Mouse (Mus musculus) midbrain, embryonic 16.5 days (tissue): Measurements from ENCODE around the gene Ube2z. TPM values are rescaled to one million over a fixed set of nuclear protein-coding genes. Genes with fewer than 3 reads are reported as not detected.

ENCODE experiments used
- ATAC-seq: fragments of 200-750 bp; cut with Nextera tagmentation; 2 replicates; pipeline ENCODE4 v1.8.0; 2017; ENCODE audit warnings: moderate TSS enrichment
- H3K27ac ChIP-seq: fragments of 300-500 bp; sonication (generic); 2 replicates; pipeline ENCODE4 v1.5.1; 2014; ENCODE audit warnings: mild to moderate bottlenecking, low read length, mixed read lengths
- H3K27me3 ChIP-seq: fragments of 300-500 bp; sonication (generic); 2 replicates; pipeline ENCODE4 v1.6.1; 2014; ENCODE audit warnings: low read depth, low read length, mixed read lengths; ENCODE audit not compliant: control insufficient read depth, insufficient read depth
- H3K36me3 ChIP-seq: fragments of 300-500 bp; sonication (generic); 2 replicates; pipeline ENCODE4 v1.6.1; 2014; ENCODE audit warnings: mild to moderate bottlenecking, low read length, moderate library complexity, mixed read lengths; ENCODE audit not compliant: control insufficient read depth, insufficient read depth
- H3K4me1 ChIP-seq: fragments of 300-500 bp; sonication (generic); 2 replicates; pipeline ENCODE4 v1.6.1; 2014; ENCODE audit warnings: mild to moderate bottlenecking, low read length, mixed read lengths; ENCODE audit not compliant: control insufficient read depth, insufficient read depth
- H3K4me2 ChIP-seq: fragments of 300-500 bp; sonication (generic); 2 replicates; pipeline ENCODE4 v1.6.1; 2014; ENCODE audit warnings: mild to moderate bottlenecking, low read length, mixed read lengths
- H3K4me3 ChIP-seq: fragments of 300-500 bp; sonication (generic); 2 replicates; pipeline ENCODE4 v1.5.1; 2014; ENCODE audit warnings: low read depth, mild to moderate bottlenecking, low read length, moderate library complexity, mixed read lengths
- H3K9ac ChIP-seq: fragments of 300-500 bp; sonication (generic); 2 replicates; pipeline ENCODE4 v1.6.1; 2014; ENCODE audit warnings: low read depth, low read length, mixed read lengths
- H3K9me3 ChIP-seq: fragments of 300-500 bp; sonication (generic); replicated peaks from 2 replicates; pipeline ENCODE4 v1.6.1; 2014; ENCODE audit warnings: mild to moderate bottlenecking, low read length, mixed read lengths; ENCODE audit not compliant: control insufficient read depth, poor library complexity, severe bottlenecking
- whole genome bisulfite sequencing: fragments of 180-500 bp; shearing (Covaris S2); extraction: QIAGEN DNeasy Blood & Tissue Kit; methylation state at CpG from one replicate; pipeline ENCODE4 v1.1.7; 2014; 5-methylcytosine and 5-hydroxymethylcytosine counted together
- polyA plus RNA-seq: library from polyadenylated mRNA; unstranded; fragments of >200 nt; fragmentation: Nextera tagmentation; extraction: Ambion mirVana; gene quantifications from 2 replicates; pipeline ENCODE4 v1.2.1, GENCODE M21; 2015

Gene Ube2z
- polyA plus RNA-seq, 1 experiment from 2014 or later: 40.8 TPM

DNA sequence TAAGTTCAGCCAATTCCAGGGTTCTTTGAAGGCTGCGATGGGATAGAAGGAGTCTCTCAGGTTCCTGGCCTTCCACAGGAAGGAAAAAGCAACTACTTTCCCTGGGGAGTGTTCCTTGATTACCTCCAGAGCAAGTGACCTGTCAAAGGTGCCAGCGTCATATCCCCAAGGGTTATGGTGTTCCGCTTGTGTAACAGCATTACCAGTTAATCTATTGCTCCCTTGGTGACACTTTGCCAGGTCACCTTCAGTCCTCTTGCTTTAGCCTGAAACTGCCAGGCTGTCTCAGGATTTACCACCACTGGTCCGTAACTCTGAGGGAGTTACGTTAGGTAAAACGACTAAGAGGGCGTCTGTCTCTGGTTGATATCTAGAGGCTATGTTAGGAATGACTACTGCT, 5.2 kb upstream of the Ube2z start:
- WGBS: 93% methylated on average over 7 of the region's 7 CpGs
- H3K4me2 ChIP-seq: no peak overlapping the region
- no peaks in the 10 kb centered on the region for H3K9me3 ChIP-seq
- H3K4me3 ChIP-seq: no peak overlapping the region
- peaks cover 16% of the 10 kb centered on the region for H3K4me1 ChIP-seq
- ATAC-seq: no peak
- H3K27ac ChIP-seq: no peak overlapping the region
- H3K9ac ChIP-seq: no peak overlapping the region
- H3K36me3 ChIP-seq: peaks cover 5% of the 10 kb centered on the region
- H3K27me3 ChIP-seq: no peaks in the 10 kb centered on the region

DNA sequence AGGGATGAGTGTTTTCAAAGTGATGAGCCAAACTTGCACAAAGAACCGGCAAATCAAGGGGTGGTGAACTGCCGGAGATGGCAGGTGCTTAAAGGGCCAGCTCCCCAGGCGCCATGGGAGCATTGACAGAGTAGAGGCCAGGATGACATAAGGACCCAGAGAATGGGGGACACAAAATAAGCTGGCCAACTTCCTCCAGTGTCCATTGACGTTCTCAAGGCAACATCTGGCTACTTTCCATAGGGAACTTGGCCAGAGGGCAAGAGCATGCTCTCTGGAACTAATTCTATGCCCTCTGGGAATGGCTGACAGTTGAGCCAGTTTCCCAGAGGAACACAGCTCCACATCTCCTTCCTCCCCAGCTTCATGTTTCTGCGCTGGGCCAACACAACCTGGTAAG, 3.0 kb upstream of the Ube2z start:
- WGBS: 72% methylated on average over 5 of the region's 5 CpGs
- peaks cover 15% of the 10 kb centered on the region for H3K4me1 ChIP-seq
- ATAC-seq: no peak

DNA sequence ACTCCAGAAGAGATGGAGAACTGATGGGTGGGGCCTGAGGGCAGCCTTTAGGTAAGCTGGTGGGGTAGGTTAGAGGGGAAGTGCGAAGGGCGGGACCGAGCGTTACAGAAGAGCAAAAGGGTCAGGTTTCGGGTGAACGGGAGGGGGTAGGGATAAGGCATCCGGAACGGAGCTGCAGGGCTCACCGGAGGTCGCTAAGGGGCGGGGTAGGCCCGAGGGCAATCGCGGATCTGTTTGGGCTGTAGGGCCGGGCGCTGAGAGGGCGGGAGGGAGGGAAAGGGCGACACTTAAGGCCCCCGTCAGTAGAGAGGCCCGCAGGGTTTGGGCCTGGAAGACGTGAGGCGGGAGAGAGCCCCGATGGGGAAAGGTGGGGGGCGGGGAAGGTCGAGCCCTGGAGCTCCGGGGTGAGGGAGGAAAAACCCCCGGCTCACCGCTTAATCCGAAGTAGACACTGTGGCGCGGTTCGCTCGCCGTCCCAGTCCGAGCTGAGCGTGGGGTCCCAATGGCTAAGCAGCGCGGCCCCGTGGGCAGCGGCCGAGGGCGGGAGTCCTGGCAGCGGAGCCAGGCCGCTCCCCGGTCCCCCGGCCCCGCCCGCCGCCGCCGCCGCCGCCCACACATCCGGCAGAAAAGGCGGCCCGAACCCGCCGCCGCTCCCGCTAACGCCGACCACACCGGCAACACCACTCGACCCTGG, 520 bp downstream of the Ube2z start:
- Histone ChIP-seq H3K4me1 (peaks cover 20% of the 10 kb centered on the region), H3K36me3 (peaks cover 9% of the 10 kb centered on the region; the same call in 1 of the 2 replicates), H3K9ac (peak overlapping the region; percentile 86), H3K27ac (peak overlapping the region; percentile 88), H3K4me3 (peak overlapping the region; percentile 86), H3K9me3 (no peaks in the 10 kb centered on the region), H3K27me3 (no peaks in the 10 kb centered on the region), H3K4me2 (peak overlapping the region; percentile 88)
- under 1% methylated on average over 41 of the region's 64 CpGs for WGBS
- ATAC-seq: peak; percentile 66

More for the DNA sequence above, 3.0 kb upstream of the Ube2z start:
- no peak overlapping the region for H3K4me3 ChIP-seq
- H3K9ac ChIP-seq: no peak overlapping the region
- peaks cover 5% of the 10 kb centered on the region for H3K36me3 ChIP-seq
- no peaks in the 10 kb centered on the region for H3K9me3 ChIP-seq
- H3K4me2 ChIP-seq: no peak overlapping the region
- H3K27ac ChIP-seq: no peak overlapping the region
- no peaks in the 10 kb centered on the region for H3K27me3 ChIP-seq

DNA sequence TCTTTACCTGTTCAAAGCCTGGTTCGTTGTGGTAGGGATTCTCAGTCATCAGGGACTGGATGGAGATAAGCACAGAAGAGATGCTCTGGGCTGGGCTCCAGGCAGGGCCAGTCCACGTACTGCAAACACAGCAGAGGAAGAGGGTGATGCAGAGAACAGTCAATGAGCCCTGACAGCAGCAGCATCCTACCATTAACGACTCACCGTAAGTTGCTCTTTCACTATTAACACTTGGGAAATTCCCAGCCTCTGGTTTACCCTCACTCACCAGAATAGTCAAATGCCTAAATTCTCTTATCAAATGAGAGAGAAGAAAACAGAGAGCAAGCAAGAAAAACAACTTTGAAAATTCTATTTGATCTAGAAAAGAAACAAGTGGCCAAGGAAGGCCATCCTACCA, 6.9 kb downstream of the Ube2z start:
- H3K4me2 ChIP-seq: no peak overlapping the region
- ATAC-seq: no peak
- H3K36me3 ChIP-seq: peaks cover 34% of the 10 kb centered on the region
- no peaks in the 10 kb centered on the region for H3K9me3 ChIP-seq
- no peaks in the 10 kb centered on the region for H3K27me3 ChIP-seq
- H3K4me3 ChIP-seq: no peak overlapping the region
- H3K9ac ChIP-seq: no peak overlapping the region
- peaks cover 6% of the 10 kb centered on the region for H3K4me1 ChIP-seq
- H3K27ac ChIP-seq: no peak overlapping the region
- 90% methylated on average over 4 of the region's 4 CpGs for WGBS

DNA sequence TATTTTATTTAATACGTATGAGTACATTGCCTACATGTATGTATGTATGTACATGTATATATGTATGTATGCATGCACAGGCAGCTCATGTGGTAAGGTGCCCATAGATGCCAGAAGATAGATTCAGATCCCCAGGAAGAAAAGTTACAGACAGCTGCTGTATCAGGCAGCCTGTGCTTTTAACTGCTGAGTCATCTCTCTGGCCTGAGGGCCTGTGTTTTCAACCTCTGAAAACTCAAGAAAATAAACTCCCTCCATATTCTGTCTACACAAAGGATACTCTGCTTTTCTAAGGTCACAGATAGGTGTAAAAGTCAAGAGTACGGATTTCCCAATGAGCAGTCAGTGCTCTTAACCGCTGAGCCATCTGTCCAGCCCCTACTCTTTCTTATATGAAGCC, 14.3 kb downstream of the Ube2z start:
- no peak for ATAC-seq
- H3K9ac ChIP-seq: no peak overlapping the region
- H3K27me3 ChIP-seq: no peaks in the 10 kb centered on the region
- no peaks in the 10 kb centered on the region for H3K9me3 ChIP-seq
- no peaks in the 10 kb centered on the region for H3K4me1 ChIP-seq
- H3K4me3 ChIP-seq: no peak overlapping the region
- no peak overlapping the region for H3K4me2 ChIP-seq
- no peak overlapping the region for H3K27ac ChIP-seq
- peaks cover 42% of the 10 kb centered on the region for H3K36me3 ChIP-seq
- WGBS: 95% methylated on average over 3 of the region's 3 CpGs

DNA sequence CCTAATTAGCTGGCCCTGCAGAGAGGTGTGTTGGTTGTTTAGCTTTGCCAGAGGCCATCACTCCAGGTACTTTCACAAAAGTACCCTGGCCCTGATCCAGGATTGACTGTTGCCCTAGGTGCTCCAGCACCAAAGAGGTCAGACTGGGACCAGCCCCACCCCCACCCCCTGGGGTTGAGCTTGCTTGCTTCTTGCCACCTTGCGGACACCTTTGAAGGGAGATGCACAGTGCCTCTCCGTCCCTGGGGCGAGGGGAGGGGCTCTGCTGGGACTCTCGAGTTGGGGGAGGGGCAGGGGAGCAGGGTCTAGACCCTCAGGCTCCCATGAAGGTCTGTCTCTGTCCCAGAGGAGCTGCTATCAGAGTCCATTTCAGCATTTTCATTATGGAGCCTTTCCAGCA, 15.2 kb downstream of the Ube2z start:
- Histone ChIP-seq H3K4me3 (no peak overlapping the region), H3K4me2 (no peak overlapping the region), H3K27me3 (no peaks in the 10 kb centered on the region), H3K4me1 (no peaks in the 10 kb centered on the region), H3K36me3 (peaks cover 42% of the 10 kb centered on the region), H3K9ac (no peak overlapping the region), H3K27ac (no peak overlapping the region), H3K9me3 (no peaks in the 10 kb centered on the region)
- no peak for ATAC-seq
- 92% methylated on average over 4 of the region's 4 CpGs for WGBS

DNA sequence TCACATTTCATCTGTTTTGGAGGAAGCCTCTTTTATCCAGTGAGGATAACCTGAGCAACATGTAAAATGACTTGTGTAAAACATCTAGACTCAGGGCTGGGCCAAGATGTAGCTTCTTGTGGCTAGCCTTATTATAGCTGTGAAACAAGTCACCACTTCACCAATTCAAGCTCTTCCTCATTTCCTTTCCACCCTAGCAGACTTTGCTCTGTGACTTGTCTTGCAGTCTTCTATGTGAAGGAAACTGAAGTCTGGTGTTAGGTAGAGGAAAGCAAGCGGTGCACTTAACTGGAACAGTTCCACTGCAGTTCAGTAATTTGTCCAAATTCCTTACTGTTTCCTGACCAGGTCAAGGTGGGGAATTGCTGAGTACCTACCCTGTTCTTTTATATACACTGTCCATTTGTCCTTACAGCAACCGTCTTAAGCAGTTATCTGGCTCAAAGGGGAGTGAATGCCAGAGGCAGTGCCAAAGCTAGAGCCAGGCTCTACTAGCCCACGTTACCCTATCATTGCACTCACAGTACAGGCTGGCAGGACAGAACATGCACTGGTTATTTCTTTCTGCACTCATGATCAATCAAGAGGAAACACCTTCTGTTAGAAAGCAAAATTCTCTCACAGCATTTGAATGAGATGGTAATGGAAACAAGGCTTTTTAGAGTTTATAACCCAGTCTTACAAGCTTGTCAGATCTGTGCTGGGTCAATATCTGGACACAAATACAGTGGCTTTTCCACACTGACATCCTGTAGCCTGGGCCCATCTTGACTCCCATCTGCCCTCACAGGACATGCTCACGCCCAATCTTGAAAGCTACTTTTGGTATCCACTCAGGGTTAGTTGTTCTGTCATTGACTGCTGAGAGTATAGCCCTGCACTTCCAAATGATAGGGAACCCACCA, 17.5 kb downstream of the Ube2z start:
- Histone ChIP-seq H3K27me3 (no peaks in the 10 kb centered on the region), H3K4me1 (no peaks in the 10 kb centered on the region), H3K4me2 (no peak overlapping the region), H3K9ac (no peak overlapping the region), H3K36me3 (peaks cover 38% of the 10 kb centered on the region), H3K4me3 (no peak overlapping the region), H3K27ac (no peak overlapping the region), H3K9me3 (no peaks in the 10 kb centered on the region)
- ATAC-seq: no peak
- WGBS: 83% methylated on average over 4 of the region's 4 CpGs

DNA sequence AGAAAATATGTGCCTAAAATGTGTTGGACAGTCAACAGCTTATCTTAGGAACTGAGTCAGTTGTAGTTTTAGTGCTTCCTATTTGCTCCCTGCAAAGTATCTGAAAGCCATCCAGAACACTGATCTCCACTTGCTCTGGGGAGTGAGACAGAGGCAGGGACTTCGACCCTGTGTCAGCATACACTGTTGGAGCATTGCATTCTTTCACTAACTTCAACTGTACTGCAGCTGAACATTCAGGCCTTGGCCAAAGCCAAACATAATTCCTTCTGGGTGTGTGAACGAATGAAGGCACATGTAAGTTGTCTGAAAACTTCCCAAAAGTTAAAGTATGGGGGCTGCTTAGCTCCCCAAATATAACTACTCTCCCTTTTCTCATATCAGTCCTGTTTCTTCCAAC, 18.4 kb downstream of the Ube2z start:
- no peaks in the 10 kb centered on the region for H3K4me1 ChIP-seq
- no peak overlapping the region for H3K9ac ChIP-seq
- no peak for ATAC-seq
- H3K9me3 ChIP-seq: no peaks in the 10 kb centered on the region
- peaks cover 39% of the 10 kb centered on the region for H3K36me3 ChIP-seq
- 83% methylated on average over 2 of the region's 2 CpGs for WGBS
- H3K4me2 ChIP-seq: no peak overlapping the region
- H3K4me3 ChIP-seq: no peak overlapping the region
- no peaks in the 10 kb centered on the region for H3K27me3 ChIP-seq
- no peak overlapping the region for H3K27ac ChIP-seq

DNA sequence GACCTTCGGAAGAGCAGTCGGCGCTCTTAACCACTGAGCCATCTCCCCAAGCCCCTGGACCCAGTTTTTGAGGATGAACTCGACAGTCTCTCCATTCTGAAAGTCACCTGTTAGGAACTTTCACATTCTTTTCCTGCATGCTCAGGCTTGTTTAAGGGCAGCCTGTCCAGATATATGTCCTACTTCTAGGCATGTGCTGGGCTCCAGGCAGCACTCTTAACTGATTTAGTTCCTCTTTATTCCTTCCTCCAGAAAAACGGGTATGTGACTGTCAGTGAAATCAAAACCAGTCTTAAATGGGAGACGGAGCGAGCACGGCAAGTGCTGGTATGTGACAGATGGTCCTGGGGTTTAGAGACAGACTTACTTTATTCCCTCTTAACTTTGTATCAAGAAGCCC, 19.2 kb downstream of the Ube2z start:
- no peak overlapping the region for H3K4me3 ChIP-seq
- H3K27ac ChIP-seq: no peak overlapping the region
- no peak for ATAC-seq
- H3K9ac ChIP-seq: no peak overlapping the region
- peaks cover 36% of the 10 kb centered on the region for H3K36me3 ChIP-seq
- no peaks in the 10 kb centered on the region for H3K27me3 ChIP-seq
- no peaks in the 10 kb centered on the region for H3K9me3 ChIP-seq
- H3K4me1 ChIP-seq: no peaks in the 10 kb centered on the region
- WGBS: 89% methylated on average over 8 of the region's 8 CpGs
- H3K4me2 ChIP-seq: no peak overlapping the region
